Mouse (Mus musculus) olfactory bulb, adult 2 months (tissue): Measurements from ENCODE around the gene Zfp385b.

ENCODE experiments used
- CTCF ChIP-seq: fragments of 200-500 bp; IDR thresholded peaks from 2 replicates; pipeline ENCODE4 v1.5.1; 2012; ENCODE audit warnings: low read depth, mild to moderate bottlenecking, low read length, moderate library complexity; ENCODE audit not compliant: insufficient read depth
- POLR2A ChIP-seq: fragments of 200-500 bp; IDR thresholded peaks from 2 replicates; pipeline ENCODE4 v1.6.1; 2012; ENCODE audit warnings: mild to moderate bottlenecking, low read depth, low read length, moderate library complexity; ENCODE audit not compliant: insufficient read depth

DNA sequence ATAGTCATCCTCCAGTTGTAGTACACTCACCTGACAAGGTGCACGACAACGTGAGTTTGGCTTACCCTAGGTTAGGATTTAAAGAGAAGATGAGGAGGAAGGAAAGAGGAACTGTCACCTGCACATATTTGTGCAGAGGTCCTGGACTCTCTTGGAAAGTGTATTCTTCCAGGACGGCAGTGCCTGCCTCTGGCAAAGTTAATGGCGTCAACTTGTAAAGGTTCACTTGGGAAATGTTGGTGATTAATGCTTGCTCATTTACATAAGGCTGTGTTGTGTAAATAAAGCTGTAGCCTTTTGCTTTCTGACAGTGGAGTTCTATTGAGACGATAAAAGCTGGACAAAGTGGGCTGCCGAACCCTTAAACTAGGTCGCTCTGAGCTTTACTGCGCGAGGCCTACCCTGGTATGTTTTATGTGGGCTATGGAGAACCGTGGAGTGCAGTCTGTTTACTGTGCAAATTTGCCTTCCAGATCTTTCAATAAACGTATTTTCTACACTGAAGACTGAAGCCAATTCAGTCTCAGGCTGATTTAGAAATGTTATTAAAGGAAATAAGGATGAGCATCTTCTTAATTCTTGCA lies 347.1 kb downstream of the Zfp385b start:
- TF ChIP-seq CTCF (no peak), POLR2A (no peak)
